Mouse (Mus musculus): ENCODE measurements around the gene Zbtb33. TPM values are rescaled to one million over a fixed set of nuclear protein-coding genes. Genes with fewer than 3 reads are reported as not detected.

Gene Zbtb33
- 84.6 TPM for polyA plus RNA-seq (2014; fragmentation: Illumina TruSeq; extraction: RNeasy Lipid Tissue Mini Kit (QIAGEN cat#74804); ENCODE audit: low read depth, low replicate concordance)

GRCm38 (mm10) chrX:38189552-38190457 is at the start of gene Zbtb33:
TSS of gene Zbtb33 (plus strand) at chrX:38189793.

Other genes with a start within 250 kb of the Zbtb33 start
- not detected for gene Btg1-ps1, start 171.0 kb upstream of the Zbtb33 start, polyA plus RNA-seq (2014; fragmentation: Illumina TruSeq; extraction: RNeasy Lipid Tissue Mini Kit (QIAGEN cat#74804); ENCODE audit: low read depth, low replicate concordance)
- not detected for gene Btg1-ps2, start 146.7 kb upstream of the Zbtb33 start, polyA plus RNA-seq (2014; fragmentation: Illumina TruSeq; extraction: RNeasy Lipid Tissue Mini Kit (QIAGEN cat#74804); ENCODE audit: low read depth, low replicate concordance)
- gene Rhox10, start 123.3 kb upstream of the Zbtb33 start, polyA plus RNA-seq (2014; fragmentation: Illumina TruSeq; extraction: RNeasy Lipid Tissue Mini Kit (QIAGEN cat#74804); ENCODE audit: low read depth, low replicate concordance), result not detected
- not detected for gene Rhox11, start 104.7 kb upstream of the Zbtb33 start, polyA plus RNA-seq (2014; fragmentation: Illumina TruSeq; extraction: RNeasy Lipid Tissue Mini Kit (QIAGEN cat#74804); ENCODE audit: low read depth, low replicate concordance)
- gene Rhox12, start 78.9 kb upstream of the Zbtb33 start, polyA plus RNA-seq (2014; fragmentation: Illumina TruSeq; extraction: RNeasy Lipid Tissue Mini Kit (QIAGEN cat#74804); ENCODE audit: low read depth, low replicate concordance), result not detected
- gene Rhox13, start 68.6 kb upstream of the Zbtb33 start, polyA plus RNA-seq (2014; fragmentation: Illumina TruSeq; extraction: RNeasy Lipid Tissue Mini Kit (QIAGEN cat#74804); ENCODE audit: low read depth, low replicate concordance), result not detected
- gene Tmem255a, start 62.6 kb downstream of the Zbtb33 start, polyA plus RNA-seq (2014; fragmentation: Illumina TruSeq; extraction: RNeasy Lipid Tissue Mini Kit (QIAGEN cat#74804); ENCODE audit: low read depth, low replicate concordance), result 2.0 TPM
- gene Atp1b4, start 126.4 kb downstream of the Zbtb33 start, polyA plus RNA-seq (2014; fragmentation: Illumina TruSeq; extraction: RNeasy Lipid Tissue Mini Kit (QIAGEN cat#74804); ENCODE audit: low read depth, low replicate concordance), result not detected

Measured in sigmoid colon, adult 10 weeks (tissue).